Mouse (Mus musculus) forebrain, embryonic 13.5 days (tissue): ENCODE results near the gene Vwa3b. TPM values are rescaled to one million over a fixed set of nuclear protein-coding genes. Genes with fewer than 3 reads are reported as not detected.
"Not testable (repeated sequence)": the region's sequence is repeated elsewhere in the genome, so short reads cannot be mapped to it uniquely, and the experiment has no call there.

Experiments
- ATAC-seq: fragments of 200-750 bp; cut with Nextera tagmentation; 2 replicates; pipeline ENCODE4 v1.8.0; 2017
- H3K27ac ChIP-seq: fragments of 300-500 bp; sonication (generic); 2 replicates; pipeline ENCODE4 v1.5.1; 2015; ENCODE audit warnings: inconsistent platforms, mild to moderate bottlenecking, moderate library complexity
- H3K27me3 ChIP-seq: fragments of 300-500 bp; sonication (generic); 2 replicates; pipeline ENCODE4 v1.6.1; 2015; ENCODE audit warnings: mild to moderate bottlenecking, inconsistent platforms
- H3K36me3 ChIP-seq: fragments of 300-500 bp; sonication (generic); 2 replicates; pipeline ENCODE4 v1.6.1; 2015; ENCODE audit warnings: mild to moderate bottlenecking, inconsistent platforms; ENCODE audit not compliant: poor library complexity, severe bottlenecking
- H3K4me1 ChIP-seq: fragments of 300-500 bp; sonication (generic); 2 replicates; pipeline ENCODE4 v1.6.1; 2015; ENCODE audit warnings: inconsistent platforms
- H3K4me2 ChIP-seq: fragments of 300-500 bp; sonication (generic); 2 replicates; pipeline ENCODE4 v1.6.1; 2015; ENCODE audit warnings: inconsistent platforms, mild to moderate bottlenecking, moderate library complexity
- H3K4me3 ChIP-seq: fragments of 300-500 bp; sonication (generic); 2 replicates; pipeline ENCODE4 v1.5.1; 2015; ENCODE audit warnings: mild to moderate bottlenecking, inconsistent platforms
- H3K9ac ChIP-seq: fragments of 300-500 bp; sonication (generic); 2 replicates; pipeline ENCODE4 v1.6.1; 2015; ENCODE audit warnings: mild to moderate bottlenecking, inconsistent platforms
- H3K9me3 ChIP-seq: fragments of 300-500 bp; sonication (generic); replicated peaks from 2 replicates; pipeline ENCODE4 v1.6.1; 2016; ENCODE audit warnings: inconsistent platforms
- WGBS: fragments of 180-500 bp; shearing (Covaris S2); methylation state at CpG from one replicate; pipeline ENCODE4 v1.1.7; 2015; 5-methylcytosine and 5-hydroxymethylcytosine counted together
- polyA plus RNA-seq: library from polyadenylated mRNA; unstranded; fragments of >200 nt; fragmentation: Nextera tagmentation; extraction: Ambion mirVana; gene quantifications from 2 replicates; pipeline ENCODE4 v1.2.1, GENCODE M21; 2015

The Vwa3b gene
- polyA plus RNA-seq, 1 experiment from 2014 or later: 0.88 TPM

DNA sequence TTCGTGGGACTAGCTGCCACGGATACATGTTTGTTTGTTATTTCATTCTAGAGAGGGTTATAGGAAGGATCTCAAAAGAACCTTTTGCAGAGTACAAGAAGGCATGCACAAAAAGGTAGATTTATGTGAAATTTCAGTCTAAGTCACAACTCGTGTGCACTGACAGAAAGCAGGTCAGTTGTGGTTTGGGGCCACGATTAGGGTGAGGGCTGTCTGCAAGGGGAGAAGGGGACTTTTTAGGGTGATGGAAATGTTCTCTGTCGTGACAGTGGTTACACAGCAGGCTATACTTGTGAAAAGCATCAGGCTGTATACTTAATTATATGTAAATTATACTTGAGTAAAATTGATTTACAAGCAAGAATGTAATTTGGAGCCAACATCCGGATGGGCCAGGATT is 30.6 kb upstream of the Vwa3b start:
- WGBS: 80% methylated on average over 6 of the region's 6 CpGs
- H3K4me2 ChIP-seq: no peak overlapping the region
- ATAC-seq: no peak
- no peak overlapping the region for H3K4me3 ChIP-seq
- H3K4me1 ChIP-seq: no peaks in the 10 kb centered on the region
- no peak overlapping the region for H3K9ac ChIP-seq
- H3K27ac ChIP-seq: no peak overlapping the region
- H3K9me3 ChIP-seq: no peaks in the 10 kb centered on the region
- H3K36me3 ChIP-seq: no peaks in the 10 kb centered on the region
- H3K27me3 ChIP-seq: no peaks in the 10 kb centered on the region

DNA sequence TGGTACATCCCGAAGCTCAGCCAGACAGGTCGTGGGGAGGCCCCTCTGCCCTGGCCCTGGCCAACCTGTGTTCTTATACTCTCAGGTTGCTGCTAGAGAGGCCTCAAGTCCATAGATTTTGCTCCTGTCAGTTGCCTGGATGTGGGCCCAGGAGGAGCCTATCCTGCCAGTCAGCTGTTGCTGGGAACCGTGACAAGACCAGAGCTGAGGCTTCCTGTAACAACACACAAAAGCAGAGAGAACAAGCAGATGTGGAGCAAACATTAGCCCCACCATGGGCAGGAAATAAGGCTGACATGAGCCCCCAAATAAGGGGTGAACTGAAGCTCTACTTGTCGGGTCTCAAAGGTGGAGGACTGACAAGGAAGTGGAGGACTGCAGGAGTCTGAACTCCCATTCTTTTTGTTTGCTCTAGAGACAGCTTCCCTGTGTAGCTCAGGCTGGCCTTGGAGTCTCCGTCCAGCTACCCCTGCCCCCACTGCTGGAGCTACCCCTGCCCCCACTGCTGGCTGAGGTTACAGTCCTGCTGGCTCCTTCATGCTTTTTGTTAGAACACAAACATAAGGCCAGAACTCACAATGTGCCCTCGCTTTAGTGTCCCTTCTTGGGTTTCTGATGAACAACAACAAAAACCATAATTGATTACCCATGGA is 29.7 kb upstream of the Vwa3b start:
- WGBS: 69% methylated on average over 6 of the region's 6 CpGs
- Histone ChIP-seq H3K4me2 (no peak overlapping the region), H3K36me3 (no peaks in the 10 kb centered on the region), H3K4me1 (no peaks in the 10 kb centered on the region), H3K27ac (0 out of 2 replicates have a peak overlapping the region, but pooled peaks have one; percentile 19), H3K4me3 (no peak overlapping the region), H3K9me3 (no peaks in the 10 kb centered on the region), H3K9ac (no peak overlapping the region), H3K27me3 (no peaks in the 10 kb centered on the region)
- no peak for ATAC-seq

DNA sequence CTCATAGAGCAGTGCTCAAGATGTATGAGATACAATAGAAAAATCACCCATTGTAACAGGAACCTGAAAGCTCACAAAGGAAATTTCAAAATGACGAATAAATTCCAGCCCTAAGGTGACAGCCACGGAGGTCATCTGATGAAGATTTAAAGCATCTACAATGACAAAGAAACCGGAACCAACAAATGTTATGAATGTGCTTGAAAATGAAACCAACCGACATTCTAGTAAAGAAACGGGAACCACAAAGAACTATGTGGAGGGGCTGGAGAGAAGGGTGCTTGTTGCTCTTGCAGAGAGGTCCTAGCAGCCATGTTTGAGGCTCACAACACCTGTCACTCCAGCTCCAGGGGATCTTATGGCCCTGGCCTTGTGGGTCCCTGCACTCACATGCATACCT is 26.1 kb upstream of the Vwa3b start:
- Histone ChIP-seq H3K9ac (no peak overlapping the region), H3K27me3 (no peaks in the 10 kb centered on the region), H3K4me3 (no peak overlapping the region), H3K4me1 (no peaks in the 10 kb centered on the region), H3K36me3 (no peaks in the 10 kb centered on the region), H3K27ac (no peak overlapping the region), H3K9me3 (no peaks in the 10 kb centered on the region), H3K4me2 (no peak overlapping the region)
- ATAC-seq: no peak
- WGBS: 82% methylated on average over 5 of the region's 5 CpGs

DNA sequence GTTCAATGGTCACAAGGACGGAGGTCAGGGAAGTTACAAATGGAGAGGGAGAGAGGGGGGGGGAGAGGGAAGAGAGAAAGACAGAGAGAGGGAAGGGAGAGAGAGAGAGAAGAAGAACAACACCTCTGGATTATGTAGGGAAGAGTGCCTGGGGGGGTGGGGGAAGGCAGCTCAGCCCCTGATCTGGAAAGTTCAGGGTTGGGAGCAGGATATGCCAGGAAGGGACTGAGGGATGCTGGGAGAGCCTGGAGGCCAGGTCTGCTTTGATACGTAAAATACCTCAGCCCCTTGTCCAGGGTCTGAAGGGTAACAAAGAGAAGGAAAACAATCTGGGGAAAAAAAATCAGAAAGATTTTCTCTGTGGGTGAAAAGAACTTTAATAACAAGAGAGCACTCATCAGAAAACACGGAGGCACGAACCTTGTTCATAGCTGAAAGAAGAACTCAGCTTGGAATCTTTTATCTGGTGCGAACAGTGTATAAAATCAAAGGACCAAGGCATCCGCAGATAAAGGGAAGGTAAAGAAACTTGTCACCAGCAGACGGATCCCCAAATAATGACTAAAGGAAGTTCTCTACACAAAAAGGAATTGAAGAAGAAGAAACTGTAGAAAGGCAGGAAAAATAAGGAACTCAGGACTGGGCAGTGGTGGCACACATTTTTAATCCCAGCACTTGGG is 24.6 kb upstream of the Vwa3b start:
- no peak overlapping the region for H3K27ac ChIP-seq
- H3K27me3 ChIP-seq: no peaks in the 10 kb centered on the region
- no peaks in the 10 kb centered on the region for H3K4me1 ChIP-seq
- no peak for ATAC-seq
- H3K9ac ChIP-seq: no peak overlapping the region
- 23% methylated on average over 7 of the region's 7 CpGs for WGBS
- H3K4me3 ChIP-seq: no peak overlapping the region
- no peak overlapping the region for H3K4me2 ChIP-seq
- no peaks in the 10 kb centered on the region for H3K9me3 ChIP-seq
- no peaks in the 10 kb centered on the region for H3K36me3 ChIP-seq

DNA sequence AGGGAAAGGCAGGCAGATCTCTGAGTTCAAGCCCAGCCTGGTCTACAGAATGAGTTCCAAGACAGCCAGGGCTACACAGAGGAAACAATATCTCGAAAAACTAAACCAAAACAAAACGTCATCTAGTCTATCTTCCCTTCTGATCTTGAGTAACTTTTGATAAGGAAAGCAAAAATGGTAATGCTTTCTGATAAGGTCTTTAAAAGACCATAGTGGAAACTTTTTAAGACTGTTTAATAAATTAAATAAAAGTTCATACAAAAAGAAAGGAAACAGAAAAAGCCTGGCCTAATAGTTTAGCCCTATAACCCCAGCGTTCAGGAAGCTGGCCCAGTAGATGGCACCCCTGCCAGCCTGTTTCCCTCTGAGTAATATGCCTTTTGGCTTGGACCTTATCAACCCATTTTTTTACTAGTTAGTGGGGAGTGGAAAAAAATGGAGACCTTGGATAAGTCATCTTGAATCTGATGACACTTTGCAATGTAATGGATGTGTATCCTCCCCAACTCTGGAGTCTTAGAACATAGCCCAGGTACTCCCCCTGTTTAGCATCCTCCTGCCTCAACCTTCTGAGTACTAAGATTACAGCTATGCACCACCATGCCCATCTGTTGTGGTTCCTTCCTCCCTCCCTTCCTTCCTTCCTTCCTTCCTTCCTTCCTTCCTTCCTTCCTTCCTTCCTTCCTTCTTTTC is 23.9 kb upstream of the Vwa3b start:
- Histone ChIP-seq H3K4me3 (no peak overlapping the region), H3K36me3 (no peaks in the 10 kb centered on the region), H3K9me3 (no peaks in the 10 kb centered on the region), H3K4me1 (no peaks in the 10 kb centered on the region), H3K9ac (no peak overlapping the region), H3K27ac (no peak overlapping the region), H3K4me2 (no peak overlapping the region), H3K27me3 (no peaks in the 10 kb centered on the region)
- no peak for ATAC-seq
- WGBS: 74% methylated on average over 3 of the region's 3 CpGs

DNA sequence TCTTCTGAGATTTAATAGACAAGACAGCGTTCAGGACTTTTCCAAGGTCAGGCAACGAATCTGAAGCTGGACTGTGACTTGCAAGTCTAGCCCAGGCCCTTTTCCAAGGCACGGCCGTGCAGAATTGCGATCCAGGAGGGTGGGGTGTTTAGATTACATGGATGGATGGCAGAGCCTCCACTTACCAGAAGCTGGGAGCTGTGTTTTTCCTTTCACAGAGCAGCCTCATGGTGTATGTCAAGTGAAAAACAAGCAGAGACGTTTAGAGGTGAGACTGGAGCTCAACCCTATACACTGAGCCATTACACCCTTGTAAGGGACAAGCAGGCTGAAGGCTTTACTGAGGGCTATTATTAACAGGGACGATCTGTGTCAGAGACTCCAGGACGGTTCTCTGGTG is 21.9 kb upstream of the Vwa3b start:
- H3K27ac ChIP-seq: no peak overlapping the region
- no peaks in the 10 kb centered on the region for H3K9me3 ChIP-seq
- no peak overlapping the region for H3K9ac ChIP-seq
- no peaks in the 10 kb centered on the region for H3K27me3 ChIP-seq
- 84% methylated on average over 8 of the region's 8 CpGs for WGBS
- H3K4me1 ChIP-seq: no peaks in the 10 kb centered on the region
- ATAC-seq: no peak
- no peaks in the 10 kb centered on the region for H3K36me3 ChIP-seq
- H3K4me2 ChIP-seq: no peak overlapping the region
- H3K4me3 ChIP-seq: no peak overlapping the region

- Histone ChIP-seq H3K27me3 (no peaks in the 10 kb centered on the region), H3K9ac (no peak overlapping the region), H3K4me2 (no peak overlapping the region), H3K27ac (no peak overlapping the region), H3K36me3 (no peaks in the 10 kb centered on the region), H3K4me3 (no peak overlapping the region), H3K9me3 (no peaks in the 10 kb centered on the region), H3K4me1 (no peaks in the 10 kb centered on the region)
- 88% methylated on average over 5 of the region's 5 CpGs for WGBS
- ATAC-seq: no peak
These were observed 21.4 kb upstream of the Vwa3b start for GRCm38 (mm10) chr1:37005036-37005435.

GRCm38 (mm10) chr1:37006529-37006928 is 19.9 kb upstream of the Vwa3b start:
- not testable (repeated sequence) for H3K27me3 ChIP-seq, H3K4me2 ChIP-seq, H3K36me3 ChIP-seq, ATAC-seq, H3K4me1 ChIP-seq, H3K27ac ChIP-seq, H3K9ac ChIP-seq, H3K9me3 ChIP-seq, H3K4me3 ChIP-seq
- 87% methylated on average over 11 of the region's 11 CpGs for WGBS

DNA sequence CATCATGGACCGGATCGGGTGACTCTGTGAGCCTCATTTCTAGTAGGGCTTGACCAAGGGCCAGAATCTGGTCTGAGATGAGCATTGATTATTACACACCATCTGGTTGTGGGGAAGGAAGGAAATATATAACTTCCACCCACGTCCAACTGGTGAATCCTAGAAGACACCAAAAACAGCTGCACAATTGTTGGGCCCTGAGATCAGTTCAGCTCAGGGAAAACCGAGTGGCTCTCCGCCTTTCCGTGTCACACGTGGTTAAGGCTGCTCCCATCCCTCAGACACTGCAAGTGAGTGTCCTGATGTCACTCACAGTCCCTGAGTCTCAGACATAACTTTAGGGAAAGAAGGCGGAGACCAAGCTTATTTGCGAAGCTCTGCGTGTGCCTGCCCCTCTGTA is 16.5 kb upstream of the Vwa3b start:
- Histone ChIP-seq H3K4me1 (no peaks in the 10 kb centered on the region), H3K4me2 (no peak overlapping the region), H3K9me3 (no peaks in the 10 kb centered on the region), H3K4me3 (no peak overlapping the region), H3K27me3 (no peaks in the 10 kb centered on the region), H3K36me3 (no peaks in the 10 kb centered on the region), H3K9ac (no peak overlapping the region), H3K27ac (no peak overlapping the region)
- 86% methylated on average over 10 of the region's 10 CpGs for WGBS
- no peak for ATAC-seq

DNA sequence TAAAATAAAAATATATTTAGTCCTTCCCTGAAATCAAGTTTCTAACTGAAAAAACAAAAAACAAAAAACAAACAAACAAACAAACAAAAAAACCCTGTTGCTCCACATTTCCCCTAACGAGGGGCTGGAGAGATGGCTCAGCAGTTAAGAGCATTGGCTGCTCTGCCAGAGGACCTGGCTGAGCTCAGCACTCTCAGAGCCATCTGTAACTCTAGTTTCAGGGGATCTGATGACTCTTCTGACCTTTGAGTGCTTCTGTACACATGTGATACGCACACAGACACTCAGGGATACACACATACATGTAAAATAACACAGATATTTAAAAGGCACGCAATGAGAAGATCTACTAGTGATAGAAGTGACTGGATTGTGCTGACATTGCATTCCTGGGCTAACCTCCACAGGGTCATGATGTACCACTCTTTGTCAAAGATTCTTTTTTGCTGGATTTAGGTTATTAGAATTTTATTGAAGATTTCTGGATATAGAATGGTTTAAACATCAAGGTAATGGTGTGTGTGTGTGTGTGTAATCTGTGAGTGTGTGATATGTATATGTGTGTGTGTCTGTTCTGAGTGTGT is 14.7 kb upstream of the Vwa3b start:
- no peaks in the 10 kb centered on the region for H3K9me3 ChIP-seq
- H3K27ac ChIP-seq: no peak overlapping the region
- no peak for ATAC-seq
- no peak overlapping the region for H3K4me3 ChIP-seq
- no peak overlapping the region for H3K4me2 ChIP-seq
- no peak overlapping the region for H3K9ac ChIP-seq
- no peaks in the 10 kb centered on the region for H3K4me1 ChIP-seq
- no peaks in the 10 kb centered on the region for H3K36me3 ChIP-seq
- no peaks in the 10 kb centered on the region for H3K27me3 ChIP-seq
- WGBS: 71% methylated on average over 3 of the region's 3 CpGs

DNA sequence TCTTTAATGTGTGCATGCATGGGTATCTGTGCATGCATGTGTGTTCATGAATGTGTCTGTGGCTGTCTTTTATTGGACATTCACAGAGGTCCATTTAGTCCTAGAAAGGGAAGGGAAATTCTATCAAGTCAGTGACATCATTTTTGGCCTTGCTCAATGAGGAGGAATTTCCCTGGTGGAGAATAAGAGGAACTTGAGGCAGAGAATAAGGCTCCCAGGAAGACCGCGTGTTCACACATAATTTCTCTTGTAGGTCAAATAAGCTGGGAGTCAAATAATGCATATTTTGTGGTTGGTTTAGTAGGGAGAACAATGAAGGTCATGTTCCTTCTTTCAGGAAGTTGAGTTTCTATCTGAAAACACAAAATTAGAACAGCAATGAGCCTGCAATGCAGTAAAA is 13.4 kb upstream of the Vwa3b start:
- no peak overlapping the region for H3K27ac ChIP-seq
- no peak overlapping the region for H3K4me2 ChIP-seq
- no peak overlapping the region for H3K9ac ChIP-seq
- H3K4me1 ChIP-seq: no peaks in the 10 kb centered on the region
- no peaks in the 10 kb centered on the region for H3K36me3 ChIP-seq
- ATAC-seq: no peak
- H3K9me3 ChIP-seq: no peaks in the 10 kb centered on the region
- no peak overlapping the region for H3K4me3 ChIP-seq
- no peaks in the 10 kb centered on the region for H3K27me3 ChIP-seq
- 93% methylated on average over 2 of the region's 2 CpGs for WGBS

DNA sequence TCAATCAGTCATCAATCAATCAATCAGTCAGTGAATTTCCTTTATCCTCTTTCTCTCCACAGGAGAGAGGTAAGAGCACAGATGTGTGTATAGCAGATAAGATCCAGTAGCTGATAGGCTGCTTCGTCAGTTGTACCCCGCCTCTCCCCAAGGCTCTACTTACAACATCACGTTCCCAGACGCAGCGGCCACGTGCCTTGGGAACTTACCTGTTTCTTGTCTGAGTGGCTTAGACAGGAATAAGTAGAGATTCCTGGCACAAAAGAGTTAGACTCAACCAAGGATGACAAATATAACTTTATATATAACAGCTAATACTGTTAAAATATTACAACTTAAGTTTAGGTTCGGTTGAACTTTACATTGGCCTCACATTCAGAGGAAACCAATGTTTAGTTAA is 12.7 kb upstream of the Vwa3b start:
- H3K4me1 ChIP-seq: no peaks in the 10 kb centered on the region
- no peak overlapping the region for H3K4me3 ChIP-seq
- H3K4me2 ChIP-seq: no peak overlapping the region
- no peaks in the 10 kb centered on the region for H3K36me3 ChIP-seq
- WGBS: 90% methylated on average over 7 of the region's 7 CpGs
- H3K27me3 ChIP-seq: no peaks in the 10 kb centered on the region
- no peak for ATAC-seq
- H3K27ac ChIP-seq: no peak overlapping the region
- H3K9ac ChIP-seq: no peak overlapping the region
- H3K9me3 ChIP-seq: no peaks in the 10 kb centered on the region
